Mouse (Mus musculus) hindbrain, embryonic 10.5 days (tissue): Measurements from ENCODE around the gene Gdf15. TPM values are rescaled to one million over a fixed set of nuclear protein-coding genes. Genes with fewer than 3 reads are reported as not detected.
"Not testable (repeated sequence)": the region's sequence is repeated elsewhere in the genome, so short reads cannot be mapped to it uniquely, and the experiment has no call there.

ENCODE experiments used
- DNase-seq: peaks from one replicate; pipeline ENCODE4 v3.0.0-alpha.2; 2017; ENCODE audit warnings: low spot score
- H3K27ac ChIP-seq: fragments of 300-500 bp; sonication (generic); 2 replicates; pipeline ENCODE4 v1.5.1; 2016; ENCODE audit warnings: mild to moderate bottlenecking, moderate library complexity
- H3K27me3 ChIP-seq: fragments of 300-500 bp; sonication (generic); 2 replicates; pipeline ENCODE4 v1.6.1; 2016; ENCODE audit warnings: mild to moderate bottlenecking; ENCODE audit not compliant: poor library complexity, insufficient read depth, severe bottlenecking
- H3K36me3 ChIP-seq: fragments of 300-500 bp; sonication (generic); 2 replicates; pipeline ENCODE4 v1.6.1; 2016; ENCODE audit warnings: mild to moderate bottlenecking, moderate library complexity
- H3K4me1 ChIP-seq: fragments of 300-500 bp; sonication (generic); replicated peaks from 2 replicates; pipeline ENCODE4 v1.6.1; 2016; ENCODE audit warnings: mild to moderate bottlenecking
- H3K4me3 ChIP-seq: fragments of 300-500 bp; sonication (generic); 2 replicates; pipeline ENCODE4 v1.5.1; 2016; ENCODE audit warnings: mild to moderate bottlenecking, moderate library complexity
- H3K9me3 ChIP-seq: fragments of 300-500 bp; sonication (generic); 2 replicates; pipeline ENCODE4 v1.6.1; 2016; ENCODE audit warnings: mild to moderate bottlenecking, moderate library complexity
- WGBS: fragments of 180-500 bp; shearing (Covaris S2); methylation state at CpG from one replicate; pipeline ENCODE4 v1.1.7; 2016; 5-methylcytosine and 5-hydroxymethylcytosine counted together
- polyA plus RNA-seq: library from polyadenylated mRNA; unstranded; fragments of >200 nt; fragmentation: Nextera tagmentation; extraction: Ambion mirVana; gene quantifications from 2 replicates; pipeline ENCODE4 v1.2.1, GENCODE M21; 2016

Gene Gdf15
- polyA plus RNA-seq, 1 experiment from 2014 or later, result not detected

- Histone ChIP-seq H3K27me3 (peaks cover 47% of the 10 kb centered on the region), H3K36me3 (peaks cover 43% of the 10 kb centered on the region), H3K4me3 (peak overlapping the region; percentile 57), H3K4me1 (peaks cover 91% of the 10 kb centered on the region), H3K9me3 (peaks cover 2% of the 10 kb centered on the region; the same call in 1 of the 2 replicates), H3K27ac (no peak overlapping the region)
- WGBS, result 86% methylated on average over 17 of the region's 17 CpGs
- DNase-seq, result peak; percentile 35
Measured at GRCm38 (mm10) chr8:70596775-70597416, 35.4 kb downstream of the Gdf15 start.

GRCm38 (mm10) chr8:70596216-70596615 is 36.0 kb downstream of the Gdf15 start:
- H3K4me1 ChIP-seq, result peaks cover 84% of the 10 kb centered on the region
- H3K36me3 ChIP-seq, result peaks cover 47% of the 10 kb centered on the region
- no peaks in the 10 kb centered on the region for H3K9me3 ChIP-seq
- peaks cover 47% of the 10 kb centered on the region for H3K27me3 ChIP-seq
- 94% methylated on average over 18 of the region's 18 CpGs for WGBS
- H3K27ac ChIP-seq, result no peak overlapping the region
- H3K4me3 ChIP-seq, result peak overlapping the region; percentile 74; the same call in 1 of the 2 replicates
- no peak for DNase-seq

GRCm38 (mm10) chr8:70595811-70596210 is 36.4 kb downstream of the Gdf15 start:
- H3K36me3 ChIP-seq, result peaks cover 50% of the 10 kb centered on the region
- no peaks in the 10 kb centered on the region for H3K9me3 ChIP-seq
- H3K27ac ChIP-seq, result no peak overlapping the region
- peaks cover 80% of the 10 kb centered on the region for H3K4me1 ChIP-seq
- WGBS, result 92% methylated on average over 12 of the region's 12 CpGs
- peak overlapping the region; percentile 74; the same call in 1 of the 2 replicates for H3K4me3 ChIP-seq
- H3K27me3 ChIP-seq, result peaks cover 47% of the 10 kb centered on the region
- no peak for DNase-seq

- 10% methylated on average over 82 of the region's 82 CpGs for WGBS
- Histone ChIP-seq H3K4me3 (peak overlapping the region; percentile 74), H3K27ac (peak overlapping the region; percentile 86), H3K4me1 (peaks cover 71% of the 10 kb centered on the region), H3K36me3 (peaks cover 59% of the 10 kb centered on the region), H3K27me3 (peaks cover 44% of the 10 kb centered on the region), H3K9me3 (no peaks in the 10 kb centered on the region)
- peak; percentile 41 for DNase-seq
Measured at GRCm38 (mm10) chr8:70594621-70595564, 37.4 kb downstream of the Gdf15 start.

- under 1% methylated on average over 40 of the region's 40 CpGs for WGBS
- H3K4me1 ChIP-seq, result peaks cover 63% of the 10 kb centered on the region
- H3K27ac ChIP-seq, result peak within 1 kb of the TSS; percentile 86
- no peaks in the 10 kb centered on the region for H3K9me3 ChIP-seq
- DNase-seq, result peak; percentile 94
- peaks cover 36% of the 10 kb centered on the region for H3K27me3 ChIP-seq
- peaks cover 62% of the 10 kb centered on the region for H3K36me3 ChIP-seq
- H3K4me3 ChIP-seq, result peak within 1 kb of the TSS; percentile 74
Measured at GRCm38 (mm10) chr8:70593961-70594609, 38.2 kb downstream of the Gdf15 start, which contains the start of gene Isyna1. TSS of gene Isyna1 (plus strand) at chr8:70594373.

GRCm38 (mm10) chr8:70593173-70593572 is 39.1 kb downstream of the Gdf15 start:
- Histone ChIP-seq H3K27ac (peak overlapping the region; percentile 86), H3K4me1 (peaks cover 54% of the 10 kb centered on the region), H3K9me3 (no peaks in the 10 kb centered on the region), H3K4me3 (peak overlapping the region; percentile 74), H3K36me3 (peaks cover 68% of the 10 kb centered on the region), H3K27me3 (peaks cover 32% of the 10 kb centered on the region)
- DNase-seq, result no peak
- 49% methylated on average over 8 of the region's 8 CpGs for WGBS

GRCm38 (mm10) chr8:70591569-70591968 is 40.7 kb downstream of the Gdf15 start:
- no peaks in the 10 kb centered on the region for H3K9me3 ChIP-seq
- H3K36me3 ChIP-seq, result peaks cover 72% of the 10 kb centered on the region
- WGBS, result 93% methylated on average over 12 of the region's 12 CpGs
- peaks cover 38% of the 10 kb centered on the region for H3K4me1 ChIP-seq
- peaks cover 17% of the 10 kb centered on the region for H3K27me3 ChIP-seq
- DNase-seq, result no peak
- H3K4me3 ChIP-seq, result no peak overlapping the region
- H3K27ac ChIP-seq, result no peak overlapping the region

- H3K4me3 ChIP-seq, DNase-seq, H3K4me1 ChIP-seq, H3K27me3 ChIP-seq, H3K27ac ChIP-seq, H3K9me3 ChIP-seq: not testable (repeated sequence)
- WGBS, result 96% methylated on average over 4 of the region's 4 CpGs
- peaks cover 96% of the 10 kb centered on the region for H3K36me3 ChIP-seq
Measured at GRCm38 (mm10) chr8:70587955-70588354, 44.3 kb downstream of the Gdf15 start.

GRCm38 (mm10) chr8:70585258-70585652 is 47.0 kb downstream of the Gdf15 start:
- DNase-seq, result peak; percentile 45
- Histone ChIP-seq H3K9me3 (no peaks in the 10 kb centered on the region), H3K27ac (no peak overlapping the region), H3K4me3 (no peak overlapping the region), H3K36me3 (peaks cover 100% of the 10 kb centered on the region), H3K4me1 (no peaks in the 10 kb centered on the region), H3K27me3 (no peaks in the 10 kb centered on the region)
- WGBS, result 41% methylated on average over 7 of the region's 7 CpGs

- H3K27me3 ChIP-seq, result no peaks in the 10 kb centered on the region
- H3K27ac ChIP-seq, result no peak overlapping the region
- H3K9me3 ChIP-seq, result no peaks in the 10 kb centered on the region
- 90% methylated on average over 9 of the region's 9 CpGs for WGBS
- no peak overlapping the region for H3K4me3 ChIP-seq
- H3K4me1 ChIP-seq, result no peaks in the 10 kb centered on the region
- DNase-seq, result no peak
- peaks cover 100% of the 10 kb centered on the region for H3K36me3 ChIP-seq
Measured at GRCm38 (mm10) chr8:70584606-70585257, 47.5 kb downstream of the Gdf15 start.

GRCm38 (mm10) chr8:70583476-70584387 is 48.5 kb downstream of the Gdf15 start:
- H3K4me1 ChIP-seq, result no peaks in the 10 kb centered on the region
- H3K4me3 ChIP-seq, result no peak overlapping the region
- no peaks in the 10 kb centered on the region for H3K27me3 ChIP-seq
- DNase-seq, result no peak
- peaks cover 97% of the 10 kb centered on the region for H3K36me3 ChIP-seq
- H3K27ac ChIP-seq, result no peak overlapping the region
- H3K9me3 ChIP-seq, result no peaks in the 10 kb centered on the region
- WGBS, result 93% methylated on average over 18 of the region's 18 CpGs
